Mouse (Mus musculus): Measurements from ENCODE around the gene Napa. TPM values are rescaled to one million over a fixed set of nuclear protein-coding genes. Genes with fewer than 3 reads are reported as not detected.

The Napa gene
- polyA plus RNA-seq, 1 experiment from 2014 or later, result 178 TPM

DNA sequence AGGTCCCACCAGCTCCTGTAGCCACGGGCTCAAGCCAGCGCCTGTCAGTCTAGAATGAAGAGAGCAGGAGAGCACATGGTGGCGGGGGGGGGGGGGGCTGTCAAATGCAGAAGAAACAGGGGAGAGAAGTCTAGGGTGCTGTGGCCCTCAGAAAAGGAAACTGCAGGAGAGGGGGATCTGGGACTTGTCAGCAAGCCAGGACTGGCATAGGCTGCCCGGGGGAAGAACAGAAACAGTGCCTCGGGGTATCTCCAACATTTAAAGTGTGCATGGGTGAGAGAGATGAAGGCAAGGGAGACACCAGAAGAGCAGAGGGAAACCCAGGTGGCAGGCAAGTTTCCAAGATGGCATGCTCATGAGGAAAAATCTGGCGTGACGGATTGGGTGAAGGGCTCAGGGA lies 63.8 kb downstream of the Napa start:
- Histone ChIP-seq H3K4me1 (no peaks in the 10 kb centered on the region), H3K4me3 (no peak overlapping the region), H3K4me2 (no peak overlapping the region), H3K9me3 (no peaks in the 10 kb centered on the region), H3K27me3 (peaks cover 20% of the 10 kb centered on the region), H3K9ac (no peak overlapping the region), H3K27ac (no peak overlapping the region), H3K36me3 (no peaks in the 10 kb centered on the region)
- 70% methylated on average over 7 of the region's 7 CpGs for WGBS
- ATAC-seq (ENCODE audit: borderline replicate concordance, extremely low read depth, low FRiP score, low TSS enrichment), result no peak

Other genes with a start within 250 kb of the Napa start
- gene Crx, start 218.5 kb upstream of the Napa start, polyA plus RNA-seq (2015; fragmentation: Nextera tagmentation; extraction: Ambion mirVana), result not detected in 2 replicates
- not detected in 2 replicates for gene Crxos, start 215.8 kb upstream of the Napa start, polyA plus RNA-seq (2015; fragmentation: Nextera tagmentation; extraction: Ambion mirVana)
- 774 and 832 TPM in 2 replicates for gene Selenow, start 176.1 kb upstream of the Napa start, polyA plus RNA-seq (2015; fragmentation: Nextera tagmentation; extraction: Ambion mirVana)
- gene Nop53, start 152.4 kb upstream of the Napa start, polyA plus RNA-seq (2015; fragmentation: Nextera tagmentation; extraction: Ambion mirVana), result 188 and 189 TPM in 2 replicates
- 82.9 and 89.9 TPM in 2 replicates for gene Ehd2, start 130.9 kb upstream of the Napa start, polyA plus RNA-seq (2015; fragmentation: Nextera tagmentation; extraction: Ambion mirVana)
- 5.8 and 8.0 TPM in 2 replicates for gene Bicra, start 50.5 kb upstream of the Napa start, polyA plus RNA-seq (2015; fragmentation: Nextera tagmentation; extraction: Ambion mirVana)
- gene Zfp541, start 36.6 kb upstream of the Napa start, polyA plus RNA-seq (2015; fragmentation: Nextera tagmentation; extraction: Ambion mirVana), result 0.04 TPM in 1 of 2 replicates, not detected in the other
- gene Kptn, start 21.4 kb downstream of the Napa start, polyA plus RNA-seq (2015; fragmentation: Nextera tagmentation; extraction: Ambion mirVana), result 28.5 and 31.7 TPM in 2 replicates
- gene Slc8a2, start 31.4 kb downstream of the Napa start, polyA plus RNA-seq (2015; fragmentation: Nextera tagmentation; extraction: Ambion mirVana), result 0.10 and 0.12 TPM in 2 replicates
- 20.2 and 20.6 TPM in 2 replicates for gene Meis3, start 76.6 kb downstream of the Napa start, polyA plus RNA-seq (2015; fragmentation: Nextera tagmentation; extraction: Ambion mirVana)
- 13.4 and 15.3 TPM in 2 replicates for gene Dhx34, start 123.6 kb downstream of the Napa start, polyA plus RNA-seq (2015; fragmentation: Nextera tagmentation; extraction: Ambion mirVana)
- gene C5ar2, start 145.7 kb downstream of the Napa start, polyA plus RNA-seq (2015; fragmentation: Nextera tagmentation; extraction: Ambion mirVana), result 0.18 and 0.36 TPM in 2 replicates
- 2.5 and 2.7 TPM in 2 replicates for gene C5ar1, start 161.1 kb downstream of the Napa start, polyA plus RNA-seq (2015; fragmentation: Nextera tagmentation; extraction: Ambion mirVana)
- gene Inafm1, start 175.2 kb downstream of the Napa start, polyA plus RNA-seq (2015; fragmentation: Nextera tagmentation; extraction: Ambion mirVana), result 14.7 and 16.4 TPM in 2 replicates
- gene Ccdc9, start 188.3 kb downstream of the Napa start, polyA plus RNA-seq (2015; fragmentation: Nextera tagmentation; extraction: Ambion mirVana), result 22.4 and 23.0 TPM in 2 replicates
- 10.3 and 12.0 TPM in 2 replicates for gene Bbc3, start 209.9 kb downstream of the Napa start, polyA plus RNA-seq (2015; fragmentation: Nextera tagmentation; extraction: Ambion mirVana)